Mouse (Mus musculus): ENCODE measurements around the gene Pltp. TPM values are rescaled to one million over a fixed set of nuclear protein-coding genes. Genes with fewer than 3 reads are reported as not detected.

The Pltp gene
- polyA plus RNA-seq, 1 experiment from 2014 or later, result 27.4 TPM

DNA sequence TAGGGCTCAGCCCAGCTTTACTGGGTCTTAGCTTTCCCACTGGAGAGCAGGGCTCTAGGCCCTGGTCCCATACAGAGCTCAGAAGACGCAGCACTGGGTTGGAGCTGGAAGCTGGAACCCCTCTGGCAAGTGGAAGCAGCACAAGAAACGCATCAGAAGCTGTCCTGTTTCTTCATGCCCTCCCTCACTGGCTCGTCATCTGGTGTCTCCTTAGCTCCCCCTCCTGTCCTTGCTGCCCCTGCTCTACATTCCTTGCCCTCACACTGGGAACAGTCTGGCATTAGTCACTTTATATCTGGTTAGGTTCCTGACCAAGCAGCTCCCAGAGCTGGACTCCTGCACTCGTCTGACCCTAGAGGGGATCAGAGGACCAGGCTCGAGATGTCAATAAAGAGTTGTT lies 36.5 kb upstream of the Pltp start:
- Histone ChIP-seq H3K36me3 (ENCODE audit: control insufficient read depth, insufficient read depth) (peaks cover 90% of the 10 kb centered on the region), H3K9me3 (replicated peaks; ENCODE audit: control insufficient read depth, low read length) (no peaks in the 10 kb centered on the region), H3K9ac (ENCODE audit: low read depth, low read length) (no peak overlapping the region), H3K4me1 (ENCODE audit: control insufficient read depth, low read depth, low read length) (no peaks in the 10 kb centered on the region), H3K4me3 (ENCODE audit: low read depth, low read length) (no peak overlapping the region), H3K27ac (ENCODE audit: low read length) (no peak overlapping the region), H3K27me3 (ENCODE audit: control insufficient read depth, insufficient read depth, low read depth, low read length) (no peaks in the 10 kb centered on the region), H3K4me2 (ENCODE audit: low read depth, low read length) (no peak overlapping the region)
- WGBS (ENCODE audit: insufficient replicate concordance), result 78% methylated on average over 5 of the region's 5 CpGs
- no peak for ATAC-seq (ENCODE audit: low read depth)

DNA sequence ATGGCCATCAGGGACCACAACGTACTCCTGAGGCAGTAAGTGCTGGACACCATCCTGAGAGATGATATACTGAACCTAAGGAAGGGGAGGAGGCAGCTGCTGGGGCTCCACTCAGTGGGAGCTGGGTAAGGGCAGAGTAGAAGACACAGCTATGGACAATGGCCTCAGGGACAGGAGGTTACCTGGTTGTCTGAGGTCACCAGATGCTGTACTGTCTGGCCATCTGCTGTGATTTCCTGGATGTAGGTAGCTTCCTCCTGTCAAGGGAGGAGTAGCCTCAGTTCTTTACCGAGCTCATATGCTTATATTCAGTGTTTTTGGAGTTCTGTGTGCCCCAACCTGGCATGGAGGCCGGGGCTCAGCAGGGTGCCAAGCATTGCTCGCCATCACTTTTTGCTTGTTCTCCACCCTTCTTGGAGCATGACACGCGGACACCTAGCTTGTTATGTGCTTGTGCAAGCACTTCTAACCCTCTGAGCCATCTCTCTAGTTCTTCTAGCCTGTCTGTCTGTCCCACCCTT lies 35.2 kb upstream of the Pltp start:
- ATAC-seq (ENCODE audit: low read depth), result no peak
- Histone ChIP-seq H3K4me2 (ENCODE audit: low read depth, low read length) (no peak overlapping the region), H3K36me3 (ENCODE audit: control insufficient read depth, insufficient read depth) (peaks cover 90% of the 10 kb centered on the region), H3K9ac (ENCODE audit: low read depth, low read length) (no peak overlapping the region), H3K4me3 (ENCODE audit: low read depth, low read length) (no peak overlapping the region), H3K27me3 (ENCODE audit: control insufficient read depth, insufficient read depth, low read depth, low read length) (no peaks in the 10 kb centered on the region), H3K27ac (ENCODE audit: low read length) (no peak overlapping the region), H3K9me3 (replicated peaks; ENCODE audit: control insufficient read depth, low read length) (no peaks in the 10 kb centered on the region), H3K4me1 (ENCODE audit: control insufficient read depth, low read depth, low read length) (no peaks in the 10 kb centered on the region)
- 86% methylated on average over 6 of the region's 6 CpGs for WGBS (ENCODE audit: insufficient replicate concordance)

DNA sequence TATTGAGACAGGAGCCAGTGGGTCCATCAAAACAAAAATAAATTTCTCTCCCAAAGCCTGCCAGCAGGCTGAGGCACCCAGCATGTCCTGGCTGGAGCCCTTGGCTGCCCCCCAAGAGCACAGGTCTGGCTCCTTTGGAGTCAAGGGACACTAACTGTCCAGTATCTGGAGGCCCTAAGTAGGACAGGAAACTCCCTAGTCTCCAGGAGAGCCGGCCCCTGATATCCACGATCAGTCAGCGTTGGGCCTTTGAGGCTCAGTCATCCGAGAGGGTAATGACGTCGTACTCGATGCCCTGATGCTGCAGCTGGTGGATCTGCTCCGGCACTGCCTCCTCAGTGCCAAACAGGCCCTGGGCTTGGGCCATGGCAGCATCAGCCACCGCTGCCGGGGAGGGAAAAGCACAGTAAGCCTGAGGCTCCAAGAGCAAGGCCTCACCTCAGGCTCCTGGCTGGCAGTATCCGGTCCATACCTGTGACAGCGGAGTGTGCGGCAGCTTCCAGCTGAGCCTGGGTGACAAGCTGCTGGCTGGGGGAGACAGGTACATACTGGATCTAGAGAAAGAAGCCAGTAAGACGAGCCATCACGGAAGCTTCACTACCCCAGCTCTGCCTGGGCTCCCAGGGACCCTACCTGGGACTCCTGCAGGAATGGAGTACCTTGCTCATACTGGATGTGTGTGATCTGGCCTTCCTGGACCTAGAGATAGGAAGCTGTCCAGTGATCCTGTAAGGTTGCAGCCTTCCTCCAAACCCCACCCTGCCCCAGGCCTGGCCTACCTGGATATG lies 34.6 kb upstream of the Pltp start:
- WGBS (ENCODE audit: insufficient replicate concordance), result 85% methylated on average over 15 of the region's 15 CpGs
- ATAC-seq (ENCODE audit: low read depth), result no peak
- Histone ChIP-seq H3K9me3 (replicated peaks; ENCODE audit: control insufficient read depth, low read length) (no peaks in the 10 kb centered on the region), H3K9ac (ENCODE audit: low read depth, low read length) (no peak overlapping the region), H3K27me3 (ENCODE audit: control insufficient read depth, insufficient read depth, low read depth, low read length) (no peaks in the 10 kb centered on the region), H3K27ac (ENCODE audit: low read length) (no peak overlapping the region), H3K4me2 (ENCODE audit: low read depth, low read length) (no peak overlapping the region), H3K36me3 (ENCODE audit: control insufficient read depth, insufficient read depth) (peaks cover 92% of the 10 kb centered on the region), H3K4me1 (ENCODE audit: control insufficient read depth, low read depth, low read length) (no peaks in the 10 kb centered on the region), H3K4me3 (ENCODE audit: low read depth, low read length) (no peak overlapping the region)

DNA sequence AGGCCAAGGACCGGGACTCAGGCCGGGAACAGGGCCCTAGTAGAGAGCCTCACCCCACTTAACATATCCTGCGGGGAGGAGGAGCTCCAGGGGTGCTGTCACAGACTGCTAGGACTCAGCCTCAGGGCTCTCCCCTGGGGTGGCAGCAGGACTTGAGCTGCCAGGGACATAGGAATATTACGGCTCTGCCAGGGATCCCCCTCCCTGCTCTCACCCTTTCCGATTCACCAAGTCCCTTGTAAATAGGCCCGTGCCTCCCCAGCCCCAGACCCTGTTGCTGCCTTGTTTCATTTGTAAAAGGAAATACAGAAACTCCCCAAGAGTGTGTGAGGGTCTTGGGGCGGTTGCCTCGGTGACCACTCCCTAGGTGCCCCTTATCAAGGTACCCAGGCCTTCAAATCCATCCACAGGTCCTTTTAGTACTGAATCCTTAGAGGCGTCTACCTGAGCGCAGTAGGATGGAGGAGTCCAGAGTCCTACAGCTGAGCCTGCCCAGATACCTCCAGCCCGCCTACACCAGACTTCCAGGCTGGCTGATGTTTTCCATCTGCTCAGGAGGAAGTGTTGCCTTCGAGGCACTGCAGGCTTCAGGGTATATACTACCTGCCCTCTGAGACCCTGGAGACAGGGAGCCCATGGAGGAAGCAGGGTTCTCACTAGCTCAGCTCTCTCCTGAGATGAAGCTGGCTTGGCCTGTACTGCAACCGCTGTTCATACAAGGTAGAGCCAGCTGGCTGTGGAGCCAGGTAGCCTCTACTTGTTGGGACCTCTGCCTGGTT lies 33.7 kb upstream of the Pltp start:
- 79% methylated on average over 13 of the region's 13 CpGs for WGBS (ENCODE audit: insufficient replicate concordance)
- no peaks in the 10 kb centered on the region for H3K9me3 ChIP-seq (replicated peaks; ENCODE audit: control insufficient read depth, low read length)
- no peaks in the 10 kb centered on the region for H3K27me3 ChIP-seq (ENCODE audit: control insufficient read depth, insufficient read depth, low read depth, low read length)
- H3K27ac ChIP-seq (ENCODE audit: low read length), result no peak overlapping the region
- no peak overlapping the region for H3K9ac ChIP-seq (ENCODE audit: low read depth, low read length)
- peaks cover 96% of the 10 kb centered on the region for H3K36me3 ChIP-seq (ENCODE audit: control insufficient read depth, insufficient read depth)
- no peak overlapping the region for H3K4me2 ChIP-seq (ENCODE audit: low read depth, low read length)
- H3K4me1 ChIP-seq (ENCODE audit: control insufficient read depth, low read depth, low read length), result no peaks in the 10 kb centered on the region
- H3K4me3 ChIP-seq (ENCODE audit: low read depth, low read length), result no peak overlapping the region
- ATAC-seq (ENCODE audit: low read depth), result no peak

DNA sequence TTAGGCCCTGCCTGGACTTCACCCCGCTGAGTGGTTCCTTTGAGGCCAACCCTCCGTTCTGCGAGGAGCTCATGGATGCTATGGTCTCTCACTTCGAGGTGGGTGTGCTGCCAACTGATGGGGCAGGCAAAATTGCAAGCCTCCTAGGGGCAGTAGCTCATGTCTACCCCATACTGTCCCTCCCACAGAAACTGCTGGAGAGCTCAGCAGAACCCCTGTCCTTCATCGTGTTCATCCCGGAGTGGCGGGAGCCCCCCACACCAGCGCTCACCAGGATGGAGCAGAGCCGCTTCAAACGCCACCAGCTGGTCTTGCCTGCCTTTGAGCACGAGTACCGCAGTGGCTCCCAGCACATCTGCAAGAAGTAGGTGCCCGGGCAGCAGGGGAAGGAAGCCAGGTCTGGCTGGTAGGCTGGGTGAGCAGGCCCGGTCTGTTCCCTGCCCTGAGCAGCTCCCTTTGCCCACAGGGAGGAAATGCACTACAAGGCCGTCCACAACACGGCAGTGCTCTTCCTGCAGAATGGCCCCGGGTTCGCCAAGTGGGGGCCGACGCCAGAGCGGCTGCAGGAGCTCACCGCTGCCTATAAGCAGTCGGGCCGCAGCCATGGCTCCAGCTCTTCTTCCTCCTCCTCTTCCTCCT lies 33.0 kb upstream of the Pltp start:
- H3K27me3 ChIP-seq (ENCODE audit: control insufficient read depth, insufficient read depth, low read depth, low read length), result no peaks in the 10 kb centered on the region
- no peak overlapping the region for H3K4me3 ChIP-seq (ENCODE audit: low read depth, low read length)
- no peak overlapping the region for H3K27ac ChIP-seq (ENCODE audit: low read length)
- 85% methylated on average over 24 of the region's 24 CpGs for WGBS (ENCODE audit: insufficient replicate concordance)
- no peaks in the 10 kb centered on the region for H3K4me1 ChIP-seq (ENCODE audit: control insufficient read depth, low read depth, low read length)
- H3K4me2 ChIP-seq (ENCODE audit: low read depth, low read length), result no peak overlapping the region
- no peak for ATAC-seq (ENCODE audit: low read depth)
- no peak overlapping the region for H3K9ac ChIP-seq (ENCODE audit: low read depth, low read length)
- no peaks in the 10 kb centered on the region for H3K9me3 ChIP-seq (replicated peaks; ENCODE audit: control insufficient read depth, low read length)
- H3K36me3 ChIP-seq (ENCODE audit: control insufficient read depth, insufficient read depth), result peaks cover 95% of the 10 kb centered on the region

DNA sequence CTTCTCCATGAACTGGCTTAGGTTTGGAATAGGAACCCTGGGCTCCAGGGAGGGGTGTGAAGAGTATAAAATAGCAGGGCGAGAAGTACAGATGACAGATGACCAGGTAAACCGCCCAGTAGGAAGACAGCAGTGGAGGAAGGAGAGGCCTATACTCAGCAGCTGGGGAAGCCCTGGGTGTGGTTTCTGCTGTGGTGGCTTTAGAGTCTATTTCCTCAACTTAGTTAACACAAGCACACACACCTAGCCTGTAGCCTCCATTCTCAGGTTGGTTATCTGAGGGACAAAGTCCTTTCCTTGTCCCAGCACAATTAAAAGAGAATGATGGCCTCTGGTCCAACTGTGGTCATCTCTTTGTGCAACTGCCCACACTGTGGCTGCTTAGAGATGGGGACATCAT lies 32.4 kb upstream of the Pltp start:
- H3K9ac ChIP-seq (ENCODE audit: low read depth, low read length), result no peak overlapping the region
- ATAC-seq (ENCODE audit: low read depth), result no peak
- no peak overlapping the region for H3K4me3 ChIP-seq (ENCODE audit: low read depth, low read length)
- no peaks in the 10 kb centered on the region for H3K27me3 ChIP-seq (ENCODE audit: control insufficient read depth, insufficient read depth, low read depth, low read length)
- H3K9me3 ChIP-seq (replicated peaks; ENCODE audit: control insufficient read depth, low read length), result no peaks in the 10 kb centered on the region
- 68% methylated on average over 2 of the region's 2 CpGs for WGBS (ENCODE audit: insufficient replicate concordance)
- peaks cover 96% of the 10 kb centered on the region for H3K36me3 ChIP-seq (ENCODE audit: control insufficient read depth, insufficient read depth)
- no peak overlapping the region for H3K4me2 ChIP-seq (ENCODE audit: low read depth, low read length)
- no peak overlapping the region for H3K27ac ChIP-seq (ENCODE audit: low read length)
- no peaks in the 10 kb centered on the region for H3K4me1 ChIP-seq (ENCODE audit: control insufficient read depth, low read depth, low read length)

DNA sequence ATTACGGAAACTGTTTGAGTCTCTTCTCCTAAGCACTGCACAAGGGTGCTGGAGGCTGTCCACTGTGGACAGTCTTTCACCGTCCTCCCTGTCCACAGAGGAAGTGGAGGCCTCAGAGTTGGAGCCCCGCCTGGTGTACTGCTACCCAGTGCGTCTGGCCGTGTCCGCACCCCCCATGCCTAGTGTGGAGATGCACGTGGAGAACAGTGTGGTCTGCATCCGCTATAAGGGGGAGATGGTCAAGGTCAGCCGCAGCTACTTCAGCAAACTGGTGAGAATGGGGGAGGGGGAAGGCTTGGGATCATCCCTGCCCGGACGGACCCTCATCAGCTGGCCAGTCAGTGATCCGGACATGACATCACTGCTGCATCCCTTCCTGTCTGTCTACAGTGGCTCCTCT lies 31.5 kb upstream of the Pltp start:
- WGBS (ENCODE audit: insufficient replicate concordance), result 80% methylated on average over 12 of the region's 12 CpGs
- peaks cover 97% of the 10 kb centered on the region for H3K36me3 ChIP-seq (ENCODE audit: control insufficient read depth, insufficient read depth)
- peak; percentile 5; the same call in 1 of the 2 replicates for ATAC-seq (ENCODE audit: low read depth)

DNA sequence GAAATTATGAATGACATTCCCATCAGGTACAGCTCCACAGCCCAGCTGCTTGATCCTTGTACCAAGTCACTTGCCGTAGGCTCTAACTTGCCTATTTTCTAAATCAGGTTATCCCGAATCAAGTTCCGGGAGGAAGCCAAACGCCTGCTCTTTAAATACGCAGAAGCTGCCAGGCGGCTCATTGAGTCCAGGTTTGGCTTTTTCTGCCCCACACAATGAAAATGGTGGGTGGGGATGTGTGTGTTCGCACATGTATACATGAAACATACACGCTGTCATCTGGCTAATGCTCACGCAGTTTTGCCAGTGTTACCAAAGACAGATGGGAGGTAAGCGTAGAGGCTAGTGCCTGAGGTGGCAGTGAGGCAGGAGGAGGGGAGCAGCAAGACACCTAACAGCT lies 29.1 kb upstream of the Pltp start:
- no peak overlapping the region for H3K9ac ChIP-seq (ENCODE audit: low read depth, low read length)
- no peak overlapping the region for H3K4me3 ChIP-seq (ENCODE audit: low read depth, low read length)
- 92% methylated on average over 10 of the region's 10 CpGs for WGBS (ENCODE audit: insufficient replicate concordance)
- peaks cover 88% of the 10 kb centered on the region for H3K36me3 ChIP-seq (ENCODE audit: control insufficient read depth, insufficient read depth)
- no peaks in the 10 kb centered on the region for H3K9me3 ChIP-seq (replicated peaks; ENCODE audit: control insufficient read depth, low read length)
- H3K4me2 ChIP-seq (ENCODE audit: low read depth, low read length), result no peak overlapping the region
- no peaks in the 10 kb centered on the region for H3K27me3 ChIP-seq (ENCODE audit: control insufficient read depth, insufficient read depth, low read depth, low read length)
- no peak overlapping the region for H3K27ac ChIP-seq (ENCODE audit: low read length)
- H3K4me1 ChIP-seq (ENCODE audit: control insufficient read depth, low read depth, low read length), result no peaks in the 10 kb centered on the region; the same call in 1 of the 2 replicates
- no peak for ATAC-seq (ENCODE audit: low read depth)

More for the DNA sequence above, 31.5 kb upstream of the Pltp start:
- no peak overlapping the region for H3K4me3 ChIP-seq (ENCODE audit: low read depth, low read length)
- H3K4me1 ChIP-seq (ENCODE audit: control insufficient read depth, low read depth, low read length), result no peaks in the 10 kb centered on the region
- H3K27ac ChIP-seq (ENCODE audit: low read length), result no peak overlapping the region
- no peak overlapping the region for H3K4me2 ChIP-seq (ENCODE audit: low read depth, low read length)
- H3K9ac ChIP-seq (ENCODE audit: low read depth, low read length), result no peak overlapping the region
- H3K9me3 ChIP-seq (replicated peaks; ENCODE audit: control insufficient read depth, low read length), result no peaks in the 10 kb centered on the region
- H3K27me3 ChIP-seq (ENCODE audit: control insufficient read depth, insufficient read depth, low read depth, low read length), result no peaks in the 10 kb centered on the region
